Mouse (Mus musculus) limb, embryonic 11.5 days (tissue): Measurements from ENCODE around the gene Dennd4a. TPM values are rescaled to one million over a fixed set of nuclear protein-coding genes. Genes with fewer than 3 reads are reported as not detected.

Experiments used
- ATAC-seq: fragments of 200-750 bp; cut with Nextera tagmentation; 2 replicates; pipeline ENCODE4 v1.8.0; 2017; ENCODE audit warnings: low read depth; ENCODE audit not compliant: insufficient number of reproducible peaks, low FRiP score, low TSS enrichment
- DNase-seq: peaks from one replicate; pipeline ENCODE4 v3.0.0-alpha.2; 2015; ENCODE audit warnings: low spot score
- H3K27ac ChIP-seq: fragments of 300-500 bp; sonication (generic); replicated peaks from 2 replicates; pipeline ENCODE4 v1.5.1; 2014; ENCODE audit warnings: low read depth, mild to moderate bottlenecking, low read length
- H3K27me3 ChIP-seq: fragments of 300-500 bp; sonication (generic); 2 replicates; pipeline ENCODE4 v1.6.1; 2014; ENCODE audit warnings: mild to moderate bottlenecking, low read length, mixed read lengths; ENCODE audit not compliant: control insufficient read depth, insufficient read depth
- H3K36me3 ChIP-seq: fragments of 300-500 bp; sonication (generic); 2 replicates; pipeline ENCODE4 v1.6.1; 2014; ENCODE audit warnings: mild to moderate bottlenecking, low read length, moderate library complexity, mixed read lengths; ENCODE audit not compliant: control insufficient read depth, insufficient read depth
- H3K4me1 ChIP-seq: fragments of 300-500 bp; sonication (generic); 2 replicates; pipeline ENCODE4 v1.6.1; 2014; ENCODE audit warnings: low read length, mixed read lengths; ENCODE audit not compliant: control insufficient read depth, insufficient read depth
- H3K4me2 ChIP-seq: fragments of 300-500 bp; sonication (generic); 2 replicates; pipeline ENCODE4 v1.6.1; 2014; ENCODE audit warnings: low read depth, mild to moderate bottlenecking, moderate library complexity; ENCODE audit not compliant: severe bottlenecking
- H3K4me3 ChIP-seq: fragments of 300-500 bp; sonication (generic); 2 replicates; pipeline ENCODE4 v1.5.1; 2014; ENCODE audit warnings: low read depth, low read length
- H3K9ac ChIP-seq: fragments of 300-500 bp; sonication (generic); 2 replicates; pipeline ENCODE4 v1.6.1; 2014; ENCODE audit warnings: mild to moderate bottlenecking, low read length
- H3K9me3 ChIP-seq: fragments of 300-500 bp; sonication (generic); 2 replicates; pipeline ENCODE4 v1.6.1; 2016; ENCODE audit warnings: low read length; ENCODE audit not compliant: control insufficient read depth
- WGBS: fragments of 180-500 bp; shearing (Covaris S2); extraction: QIAGEN DNeasy Blood & Tissue Kit; methylation state at CpG from one replicate; pipeline ENCODE4 v1.1.7; 2014; 5-methylcytosine and 5-hydroxymethylcytosine counted together
- polyA plus RNA-seq: library from polyadenylated mRNA; unstranded; fragments of >200 nt; fragmentation: Nextera tagmentation; extraction: Ambion mirVana; gene quantifications from 2 replicates; pipeline ENCODE4 v1.2.1, GENCODE M21; 2014

Dennd4a gene
- polyA plus RNA-seq, 1 experiment from 2014 or later, result 6.3 TPM

- Histone ChIP-seq H3K27ac (no peak overlapping the region), H3K4me1 (no peaks in the 10 kb centered on the region), H3K4me2 (no peak overlapping the region), H3K36me3 (no peaks in the 10 kb centered on the region), H3K9ac (no peak overlapping the region), H3K27me3 (no peaks in the 10 kb centered on the region; the same call in 1 of the 2 replicates), H3K9me3 (no peaks in the 10 kb centered on the region), H3K4me3 (no peak overlapping the region)
- DNase-seq, result no peak
- WGBS, result 35% methylated on average over 12 of the region's 12 CpGs
- ATAC-seq, result no peak
These were observed 145.2 kb downstream of the Dennd4a start for GRCm38 (mm10) chr9:64956337-64956736.

- H3K4me2 ChIP-seq, result no peak overlapping the region
- WGBS, result 93% methylated on average over 3 of the region's 3 CpGs
These were observed 146.1 kb downstream of the Dennd4a start for GRCm38 (mm10) chr9:64957276-64957675.

GRCm38 (mm10) chr9:64960117-64960977 is 149.2 kb downstream of the Dennd4a start, which contains the start of gene Ints14:
Ints14 (plus strand) TSS chr9:64960905.
- no peaks in the 10 kb centered on the region for H3K9me3 ChIP-seq
- peak; percentile 92 for ATAC-seq
- WGBS, result 3% methylated on average over 29 of the region's 29 CpGs

More at GRCm38 (mm10) chr9:64957276-64957675, 146.1 kb downstream of the Dennd4a start:
- no peak for ATAC-seq
- Histone ChIP-seq H3K36me3 (no peaks in the 10 kb centered on the region; the same call in 1 of the 2 replicates), H3K27me3 (no peaks in the 10 kb centered on the region), H3K27ac (no peak overlapping the region), H3K9ac (no peak overlapping the region), H3K4me1 (peaks cover 5% of the 10 kb centered on the region; the same call in 1 of the 2 replicates), H3K9me3 (no peaks in the 10 kb centered on the region), H3K4me3 (no peak overlapping the region)
- no peak for DNase-seq

GRCm38 (mm10) chr9:64960978-64961320 is 149.8 kb downstream of the Dennd4a start:
- H3K27me3 ChIP-seq, result no peaks in the 10 kb centered on the region
- peak overlapping the region; percentile 76 for H3K27ac ChIP-seq
- peak overlapping the region; percentile 94 for H3K9ac ChIP-seq
- H3K4me2 ChIP-seq, result peak overlapping the region; percentile 69
- peak overlapping the region; percentile 83 for H3K4me3 ChIP-seq
- peaks cover 5% of the 10 kb centered on the region; the same call in 1 of the 2 replicates for H3K4me1 ChIP-seq
- peaks cover 15% of the 10 kb centered on the region; the same call in 1 of the 2 replicates for H3K36me3 ChIP-seq
- ATAC-seq (peak; percentile 79), DNase-seq (no peak)
- H3K9me3 ChIP-seq, result no peaks in the 10 kb centered on the region
- WGBS, result 3% methylated on average over 17 of the region's 17 CpGs

More at GRCm38 (mm10) chr9:64960117-64960977, 149.2 kb downstream of the Dennd4a start, which contains the start of gene Ints14:
- H3K27ac ChIP-seq, result peak within 1 kb of the TSS; percentile 76
- peak within 1 kb of the TSS; percentile 83 for H3K4me3 ChIP-seq
- H3K27me3 ChIP-seq, result no peaks in the 10 kb centered on the region
- H3K4me2 ChIP-seq, result peak within 1 kb of the TSS; percentile 69
- peaks cover 11% of the 10 kb centered on the region; the same call in 1 of the 2 replicates for H3K36me3 ChIP-seq
- DNase-seq, result peak; percentile 99
- peak within 1 kb of the TSS; percentile 94 for H3K9ac ChIP-seq
- H3K4me1 ChIP-seq, result peaks cover 5% of the 10 kb centered on the region; the same call in 1 of the 2 replicates

Other genes with a start within 250 kb of the Dennd4a start
- 222 and 252 TPM in 2 replicates for gene Rab11a, start 73.6 kb upstream of the Dennd4a start, polyA plus RNA-seq
- 0.07 TPM in 2 replicates for gene Slc24a1, start 140.3 kb downstream of the Dennd4a start, polyA plus RNA-seq
- 77.0 and 80.7 TPM in 2 replicates for gene Ints14, start 149.6 kb downstream of the Dennd4a start, polyA plus RNA-seq
- 87.2 and 90.9 TPM in 2 replicates for gene Hacd3, start 210.4 kb downstream of the Dennd4a start, polyA plus RNA-seq
- 30.5 and 31.1 TPM in 2 replicates for gene Dpp8, start 221.1 kb downstream of the Dennd4a start, polyA plus RNA-seq